Mouse (Mus musculus) midbrain, embryonic 12.5 days (tissue): ENCODE results near the gene Nr4a1. TPM values are rescaled to one million over a fixed set of nuclear protein-coding genes. Genes with fewer than 3 reads are reported as not detected.
A peak's percentile ranks its signal among the peaks of the same experiment; 100 is the strongest.

Source experiments
- ATAC-seq: fragments of 200-750 bp; cut with Nextera tagmentation; 2 replicates; pipeline ENCODE4 v1.8.0; 2017; ENCODE audit warnings: low read depth, moderate TSS enrichment, moderate library complexity; ENCODE audit not compliant: low FRiP score
- H3K27ac ChIP-seq: fragments of 300-500 bp; sonication (generic); replicated peaks from 2 replicates; pipeline ENCODE4 v1.5.1; 2016; ENCODE audit warnings: mild to moderate bottlenecking
- H3K27me3 ChIP-seq: fragments of 300-500 bp; sonication (generic); 2 replicates; pipeline ENCODE4 v1.6.1; 2016; ENCODE audit warnings: mild to moderate bottlenecking
- H3K36me3 ChIP-seq: fragments of 300-500 bp; sonication (generic); 2 replicates; pipeline ENCODE4 v1.6.1; 2016
- H3K4me1 ChIP-seq: fragments of 300-500 bp; sonication (generic); 2 replicates; pipeline ENCODE4 v1.6.1; 2016
- H3K4me2 ChIP-seq: fragments of 300-500 bp; sonication (generic); replicated peaks from 2 replicates; pipeline ENCODE4 v1.6.1; 2016; ENCODE audit warnings: mild to moderate bottlenecking, moderate library complexity
- H3K4me3 ChIP-seq: fragments of 300-500 bp; sonication (generic); 2 replicates; pipeline ENCODE4 v1.5.1; 2016; ENCODE audit warnings: mild to moderate bottlenecking
- H3K9ac ChIP-seq: fragments of 300-500 bp; sonication (generic); replicated peaks from 2 replicates; pipeline ENCODE4 v1.6.1; 2016; ENCODE audit warnings: mild to moderate bottlenecking, moderate library complexity
- H3K9me3 ChIP-seq: fragments of 300-500 bp; sonication (generic); 2 replicates; pipeline ENCODE4 v1.6.1; 2016; ENCODE audit warnings: mild to moderate bottlenecking
- WGBS: fragments of 180-500 bp; shearing (Covaris S2); methylation state at CpG from one replicate; pipeline ENCODE4 v1.1.7; 2016; 5-methylcytosine and 5-hydroxymethylcytosine counted together
- polyA plus RNA-seq: library from polyadenylated mRNA; unstranded; fragments of >200 nt; fragmentation: Nextera tagmentation; extraction: Ambion mirVana; gene quantifications from 2 replicates; pipeline ENCODE4 v1.2.1, GENCODE M21; 2016

The Nr4a1 gene
- polyA plus RNA-seq, 1 experiment from 2014 or later: 3.4 TPM

DNA sequence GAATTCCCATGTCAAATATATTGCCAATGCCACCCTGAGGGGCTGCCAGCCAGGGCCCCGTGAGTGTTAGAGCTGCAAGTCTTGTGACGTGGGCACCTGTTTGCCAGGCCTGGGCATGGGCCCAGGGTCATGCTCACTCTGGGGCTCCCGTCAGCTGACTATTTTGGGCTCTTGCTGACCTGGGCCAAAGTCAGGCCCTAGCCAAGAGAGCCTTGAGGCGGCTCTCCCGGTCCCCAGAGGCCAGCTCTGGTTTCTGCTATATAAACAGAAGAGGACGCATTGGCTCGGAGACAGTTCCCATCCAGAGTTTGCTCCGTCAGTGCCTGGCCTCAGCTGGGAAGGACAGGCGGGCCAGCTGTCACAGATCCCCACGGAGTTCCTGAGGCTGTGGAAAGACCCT lies 6.3 kb downstream of the Nr4a1 start:
- no peak overlapping the region for H3K4me2 ChIP-seq
- H3K9me3 ChIP-seq: no peaks in the 10 kb centered on the region
- no peaks in the 10 kb centered on the region for H3K36me3 ChIP-seq
- no peak for ATAC-seq
- no peak overlapping the region for H3K9ac ChIP-seq
- no peak overlapping the region for H3K27ac ChIP-seq
- no peaks in the 10 kb centered on the region for H3K4me1 ChIP-seq
- H3K4me3 ChIP-seq: no peak overlapping the region
- peaks cover 9% of the 10 kb centered on the region for H3K27me3 ChIP-seq
- WGBS: 64% methylated on average over 10 of the region's 10 CpGs

DNA sequence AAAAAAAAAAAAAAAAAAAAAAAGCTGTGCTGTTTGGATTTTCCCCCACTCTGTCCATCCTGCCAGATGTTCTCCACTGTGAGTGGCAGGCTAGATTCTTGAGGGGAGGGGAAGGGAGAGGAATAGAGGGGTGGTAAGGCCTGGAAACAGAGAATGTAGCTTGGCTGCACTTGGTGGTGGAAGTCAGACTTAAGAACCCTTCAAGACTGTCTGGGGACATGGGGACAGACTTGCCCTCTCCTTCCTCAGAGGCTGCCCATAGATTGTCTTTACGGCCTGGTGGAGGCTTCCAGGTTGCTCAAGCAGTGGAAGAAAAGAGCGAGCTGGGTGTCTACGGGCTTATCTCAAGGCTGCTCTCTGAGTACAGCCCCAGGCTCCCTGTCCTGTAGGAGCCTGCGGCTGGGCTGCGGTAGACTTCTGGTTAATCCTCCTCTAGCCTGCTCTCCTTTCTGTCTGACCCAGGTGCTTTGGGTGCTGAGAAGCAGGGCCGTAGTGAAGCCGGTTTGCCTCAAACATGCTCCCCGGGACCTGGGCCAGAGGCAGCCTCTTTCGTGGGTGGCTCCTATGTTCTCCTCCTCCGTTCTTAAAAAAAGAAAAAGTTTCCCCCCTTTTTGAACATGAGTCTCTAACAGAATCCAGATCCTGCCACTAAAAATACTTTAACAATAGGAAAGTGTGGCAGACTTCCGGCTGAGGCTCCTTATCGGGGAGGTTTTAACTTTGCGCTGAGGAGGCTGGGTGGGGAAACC lies 7.0 kb downstream of the Nr4a1 start:
- Histone ChIP-seq H3K9me3 (no peaks in the 10 kb centered on the region), H3K27me3 (peaks cover 16% of the 10 kb centered on the region), H3K4me3 (no peak overlapping the region), H3K4me1 (peaks cover 3% of the 10 kb centered on the region), H3K27ac (no peak overlapping the region), H3K9ac (no peak overlapping the region), H3K4me2 (no peak overlapping the region), H3K36me3 (no peaks in the 10 kb centered on the region)
- WGBS: 71% methylated on average over 13 of the region's 13 CpGs
- no peak for ATAC-seq

DNA sequence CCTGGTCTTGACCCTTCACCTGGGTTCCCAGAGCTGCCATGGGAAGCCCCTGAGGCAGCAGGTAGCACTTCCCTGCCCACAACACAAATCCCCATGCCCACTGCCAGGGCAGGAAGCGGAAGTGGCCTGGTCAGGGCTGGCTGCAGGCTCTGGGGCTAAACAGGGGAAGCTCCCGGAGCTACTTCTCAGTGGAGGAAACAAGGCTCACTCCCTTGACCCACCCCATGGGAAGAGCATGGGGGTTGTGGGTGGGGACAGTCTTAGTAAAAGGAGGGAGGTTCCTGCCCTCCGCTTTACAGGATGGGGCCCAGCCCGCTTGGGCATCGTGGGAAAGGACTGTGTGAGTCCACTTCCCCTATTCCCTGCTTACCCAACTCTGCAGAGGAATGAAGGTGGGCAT lies 8.4 kb downstream of the Nr4a1 start:
- WGBS: 69% methylated on average over 5 of the region's 5 CpGs
- peaks cover 30% of the 10 kb centered on the region for H3K27me3 ChIP-seq

DNA sequence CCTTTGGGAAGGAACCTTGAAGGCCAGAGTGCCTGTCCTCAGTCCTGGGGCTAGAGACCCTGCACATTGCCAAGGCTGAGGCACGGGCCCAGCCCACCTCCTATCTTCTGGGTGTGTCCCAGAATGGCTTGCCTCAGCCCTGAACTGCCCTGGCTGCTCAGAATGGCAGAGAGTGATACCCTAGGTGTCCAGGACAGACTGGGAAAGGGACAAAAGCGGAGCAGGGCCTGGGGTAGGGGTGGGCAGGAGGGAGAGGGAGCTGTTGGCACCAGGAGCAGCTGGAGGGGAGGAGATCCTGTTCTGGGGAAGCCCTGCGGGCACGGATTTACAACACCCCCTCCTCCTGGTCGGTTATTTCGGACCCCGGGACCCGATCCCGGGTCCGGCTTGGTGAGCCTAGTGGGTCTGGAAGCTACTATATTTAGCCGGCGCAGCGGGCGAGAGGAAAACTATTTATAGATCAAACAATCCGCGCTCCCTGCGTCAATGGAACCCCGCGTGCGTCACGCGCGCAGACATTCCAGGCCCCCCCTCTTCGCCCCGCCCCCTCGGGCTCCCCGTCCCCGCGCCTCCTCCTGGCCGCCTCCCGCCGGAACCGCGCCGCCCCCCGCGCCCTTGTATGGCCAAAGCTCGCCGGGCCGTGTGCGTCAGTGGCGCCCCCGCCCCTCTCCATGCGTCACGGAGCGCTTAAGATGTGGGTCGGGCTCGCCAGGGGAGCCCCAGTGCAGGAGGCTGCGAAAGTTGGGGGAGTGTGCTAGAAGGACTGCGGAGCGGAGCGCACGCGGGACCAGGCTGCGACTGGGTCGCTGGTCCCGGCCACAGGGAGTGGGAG lies 12.3 kb downstream of the Nr4a1 start:
- Histone ChIP-seq H3K4me1 (peaks cover 13% of the 10 kb centered on the region), H3K9me3 (no peaks in the 10 kb centered on the region), H3K9ac (peak overlapping the region; percentile 37), H3K36me3 (no peaks in the 10 kb centered on the region), H3K4me3 (peak overlapping the region; percentile 48), H3K27ac (no peak overlapping the region), H3K27me3 (peaks cover 44% of the 10 kb centered on the region), H3K4me2 (peak overlapping the region; percentile 74)
- peak; percentile 34 for ATAC-seq
- WGBS: 2% methylated on average over 46 of the region's 57 CpGs

More for the DNA sequence above, 8.4 kb downstream of the Nr4a1 start:
- no peak overlapping the region for H3K27ac ChIP-seq
- H3K36me3 ChIP-seq: no peaks in the 10 kb centered on the region
- no peak overlapping the region for H3K9ac ChIP-seq
- no peak for ATAC-seq
- H3K4me2 ChIP-seq: no peak overlapping the region
- peaks cover 13% of the 10 kb centered on the region for H3K4me1 ChIP-seq
- no peak overlapping the region for H3K4me3 ChIP-seq
- H3K9me3 ChIP-seq: no peaks in the 10 kb centered on the region

DNA sequence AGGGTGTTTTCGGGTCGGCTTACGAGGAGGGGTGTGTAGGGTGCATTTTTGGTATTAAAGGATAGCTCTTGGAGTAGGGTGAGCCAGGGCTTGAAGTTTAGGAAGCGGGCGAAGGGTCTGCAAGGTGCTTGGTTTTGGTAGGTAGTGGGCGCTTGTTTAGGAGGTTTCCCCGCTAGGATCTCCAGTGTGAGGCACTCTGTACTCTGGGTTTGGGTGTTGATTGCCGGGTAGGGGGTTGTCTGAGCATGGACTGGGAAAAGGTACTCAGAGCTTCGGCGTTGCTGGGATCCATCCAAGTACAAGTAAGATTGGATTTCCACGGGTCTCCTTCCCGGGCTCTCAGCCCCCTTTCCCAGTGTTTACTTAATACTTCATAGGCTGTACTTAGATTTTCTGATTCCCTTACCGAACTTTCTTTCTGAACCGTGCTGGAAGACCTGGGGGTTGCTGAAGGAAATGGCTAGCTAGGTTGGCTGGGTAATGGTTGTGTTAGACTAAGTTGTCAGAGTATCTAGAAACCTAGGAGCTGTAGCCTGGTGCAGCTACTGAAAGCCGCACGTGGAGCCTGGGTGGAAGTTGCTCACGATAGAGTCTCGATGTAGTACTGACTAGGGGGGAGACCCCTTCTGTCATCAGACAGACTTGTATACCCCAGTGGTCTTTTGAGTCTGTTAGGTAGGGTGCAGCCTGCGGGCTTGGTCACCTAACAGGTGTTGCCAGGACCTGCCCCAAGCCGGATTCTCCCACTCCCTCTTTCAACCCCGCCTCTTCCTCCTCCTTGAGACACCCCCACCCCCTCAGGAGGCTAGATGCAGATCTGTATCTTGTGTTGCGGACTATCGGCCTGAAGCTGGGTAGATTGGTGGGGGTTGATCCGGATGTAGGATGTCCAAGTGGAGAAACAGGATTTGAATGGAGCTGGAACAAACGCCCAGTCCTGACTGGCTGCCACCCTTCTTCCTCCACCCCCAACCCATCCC lies 13.3 kb downstream of the Nr4a1 start:
- Histone ChIP-seq H3K36me3 (peaks cover 5% of the 10 kb centered on the region; the same call in 1 of the 2 replicates), H3K27ac (no peak overlapping the region), H3K4me1 (peaks cover 13% of the 10 kb centered on the region), H3K9me3 (no peaks in the 10 kb centered on the region), H3K9ac (peak overlapping the region; percentile 37), H3K27me3 (peaks cover 44% of the 10 kb centered on the region), H3K4me2 (peak overlapping the region; percentile 74), H3K4me3 (peak overlapping the region; percentile 48)
- no peak; the same call in 1 of the 2 replicates for ATAC-seq
- WGBS: 6% methylated on average over 25 of the region's 25 CpGs

DNA sequence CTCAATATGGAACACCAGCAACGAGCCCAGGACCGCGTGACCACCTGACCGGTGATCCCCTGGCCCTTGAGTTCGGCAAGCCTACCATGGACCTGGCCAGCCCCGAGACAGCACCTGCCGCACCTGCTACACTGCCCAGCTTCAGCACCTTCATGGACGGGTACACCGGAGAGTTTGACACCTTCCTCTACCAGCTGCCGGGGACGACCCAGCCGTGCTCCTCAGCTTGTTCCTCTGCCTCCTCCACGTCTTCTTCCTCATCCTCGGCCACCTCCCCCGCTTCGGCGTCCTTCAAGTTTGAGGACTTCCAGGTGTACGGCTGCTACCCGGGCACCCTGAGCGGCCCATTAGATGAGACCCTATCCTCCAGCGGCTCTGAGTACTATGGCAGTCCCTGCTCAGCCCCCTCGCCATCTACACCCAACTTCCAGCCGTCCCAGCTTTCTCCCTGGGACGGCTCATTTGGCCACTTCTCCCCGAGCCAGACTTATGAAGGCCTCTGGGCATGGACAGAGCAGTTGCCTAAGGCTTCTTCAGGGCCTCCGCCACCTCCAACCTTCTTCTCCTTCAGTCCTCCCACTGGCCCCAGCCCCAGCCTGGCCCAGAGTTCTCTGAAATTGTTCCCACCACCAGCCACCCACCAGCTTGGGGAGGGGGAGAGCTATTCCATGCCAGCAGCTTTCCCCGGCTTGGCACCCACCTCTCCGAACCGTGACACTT lies 16.2 kb downstream of the Nr4a1 start:
- Histone ChIP-seq H3K4me1 (peaks cover 13% of the 10 kb centered on the region), H3K4me2 (no peak overlapping the region), H3K27me3 (peaks cover 36% of the 10 kb centered on the region), H3K27ac (no peak overlapping the region), H3K36me3 (peaks cover 22% of the 10 kb centered on the region), H3K9ac (no peak overlapping the region), H3K4me3 (no peak overlapping the region), H3K9me3 (no peaks in the 10 kb centered on the region)
- 91% methylated on average over 29 of the region's 29 CpGs for whole genome bisulfite sequencing
- no peak for ATAC-seq

DNA sequence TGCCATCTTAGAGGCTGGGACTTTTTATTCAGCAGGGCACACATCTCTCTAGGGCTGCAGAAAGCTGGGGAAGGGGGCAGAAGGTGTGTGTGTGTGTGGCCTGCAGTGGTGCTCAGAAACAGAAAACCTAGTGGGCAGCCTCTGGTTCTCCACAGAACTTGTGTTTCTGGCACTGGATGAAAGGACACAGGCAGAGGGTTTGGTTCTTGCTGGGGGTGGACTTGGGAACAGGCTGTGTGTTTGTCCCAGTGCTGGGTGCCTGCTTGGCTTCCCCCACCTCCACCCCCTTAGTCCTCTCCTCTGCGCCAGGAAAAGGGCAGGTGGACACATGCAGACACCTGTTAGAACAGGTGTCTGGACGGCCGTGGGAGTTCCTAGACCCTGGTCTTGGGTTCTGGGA lies 17.0 kb downstream of the Nr4a1 start:
- Histone ChIP-seq H3K4me2 (no peak overlapping the region), H3K4me3 (no peak overlapping the region), H3K9ac (no peak overlapping the region), H3K27ac (no peak overlapping the region), H3K9me3 (no peaks in the 10 kb centered on the region), H3K36me3 (peaks cover 22% of the 10 kb centered on the region), H3K27me3 (peaks cover 27% of the 10 kb centered on the region), H3K4me1 (peaks cover 10% of the 10 kb centered on the region)
- no peak for ATAC-seq
- 86% methylated on average over 3 of the region's 3 CpGs for WGBS

DNA sequence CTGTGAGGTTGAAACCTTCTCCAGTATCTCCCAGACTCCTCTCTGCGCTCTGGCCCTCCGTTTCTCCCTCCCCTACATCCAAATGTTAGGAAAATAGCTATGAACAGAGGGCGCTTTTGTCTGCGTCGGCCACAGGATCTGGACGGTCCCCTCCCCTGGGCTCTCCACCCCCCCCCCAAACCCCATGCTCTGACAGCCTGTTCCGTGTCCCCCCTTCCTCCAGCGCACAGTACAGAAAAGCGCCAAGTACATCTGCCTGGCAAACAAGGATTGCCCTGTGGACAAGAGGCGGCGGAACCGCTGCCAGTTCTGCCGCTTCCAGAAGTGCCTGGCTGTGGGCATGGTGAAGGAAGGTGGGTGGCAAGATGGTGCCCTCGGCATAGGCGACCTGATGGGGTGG lies 17.4 kb downstream of the Nr4a1 start:
- WGBS: 90% methylated on average over 15 of the region's 15 CpGs
- Histone ChIP-seq H3K27ac (no peak overlapping the region), H3K27me3 (peaks cover 23% of the 10 kb centered on the region), H3K9ac (no peak overlapping the region), H3K4me3 (no peak overlapping the region), H3K4me1 (peaks cover 6% of the 10 kb centered on the region), H3K4me2 (no peak overlapping the region), H3K9me3 (no peaks in the 10 kb centered on the region), H3K36me3 (peaks cover 22% of the 10 kb centered on the region)
- ATAC-seq: no peak

DNA sequence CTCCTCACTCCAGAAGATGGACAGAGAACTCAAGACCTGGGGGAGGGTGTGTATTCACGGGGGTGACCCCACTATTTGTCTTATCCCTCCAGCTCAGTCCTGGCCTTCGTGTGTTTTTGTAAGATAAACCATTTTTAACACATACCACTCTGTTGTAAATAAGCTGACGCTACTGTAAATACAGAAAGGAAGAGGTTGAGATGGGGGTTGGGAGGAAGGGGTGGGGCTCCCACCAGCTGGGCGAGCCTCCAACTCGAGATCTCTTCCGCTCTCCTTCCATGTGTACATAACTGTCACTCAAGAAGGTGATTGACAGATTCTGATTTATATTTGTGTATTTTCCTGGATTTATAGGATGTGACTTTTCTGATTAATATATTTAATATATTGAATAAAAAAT lies 20.3 kb downstream of the Nr4a1 start:
- Histone ChIP-seq H3K4me1 (peaks cover 9% of the 10 kb centered on the region), H3K9me3 (no peaks in the 10 kb centered on the region), H3K36me3 (peaks cover 22% of the 10 kb centered on the region), H3K27me3 (peaks cover 6% of the 10 kb centered on the region), H3K9ac (no peak overlapping the region), H3K4me3 (no peak overlapping the region), H3K4me2 (no peak overlapping the region), H3K27ac (no peak overlapping the region)
- ATAC-seq: no peak
- 79% methylated on average over 6 of the region's 6 CpGs for WGBS

DNA sequence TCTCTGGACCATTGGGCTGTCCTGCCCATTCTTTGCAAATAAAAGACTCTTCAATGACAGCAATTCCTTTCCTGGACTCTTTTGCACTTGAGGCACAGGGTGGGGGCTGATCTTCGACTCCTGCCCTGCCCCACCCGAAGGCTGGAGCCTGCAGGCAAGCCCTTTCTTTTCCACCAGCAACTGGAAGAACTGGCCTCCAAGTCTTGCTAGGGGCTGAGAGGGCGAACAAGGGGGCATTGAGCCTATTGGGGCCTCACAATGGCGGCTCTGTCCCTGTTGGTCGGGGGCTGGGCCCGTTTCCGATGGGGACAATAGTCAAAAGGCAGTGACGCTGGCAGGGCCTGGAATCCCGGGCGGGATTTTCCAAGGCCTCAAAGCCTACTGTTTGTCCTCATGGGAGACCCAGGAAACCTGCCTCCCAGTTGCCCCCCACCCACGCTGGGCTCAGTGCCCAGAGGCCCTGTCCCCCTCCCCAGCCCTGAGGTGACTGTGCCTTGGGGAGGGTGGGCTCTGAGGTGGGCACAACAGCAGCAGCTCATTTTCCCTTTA lies 23.4 kb downstream of the Nr4a1 start:
- H3K27me3 ChIP-seq: peaks cover 7% of the 10 kb centered on the region
- H3K9me3 ChIP-seq: no peaks in the 10 kb centered on the region
- peak overlapping the region; percentile 31 for H3K27ac ChIP-seq
- peaks cover 16% of the 10 kb centered on the region for H3K36me3 ChIP-seq
- H3K4me3 ChIP-seq: no peak overlapping the region
- WGBS: 16% methylated on average over 11 of the region's 11 CpGs
- H3K4me2 ChIP-seq: no peak overlapping the region
- H3K9ac ChIP-seq: no peak overlapping the region; the same call in 1 of the 2 replicates
- peaks cover 9% of the 10 kb centered on the region for H3K4me1 ChIP-seq
- peak; percentile 66 for ATAC-seq

DNA sequence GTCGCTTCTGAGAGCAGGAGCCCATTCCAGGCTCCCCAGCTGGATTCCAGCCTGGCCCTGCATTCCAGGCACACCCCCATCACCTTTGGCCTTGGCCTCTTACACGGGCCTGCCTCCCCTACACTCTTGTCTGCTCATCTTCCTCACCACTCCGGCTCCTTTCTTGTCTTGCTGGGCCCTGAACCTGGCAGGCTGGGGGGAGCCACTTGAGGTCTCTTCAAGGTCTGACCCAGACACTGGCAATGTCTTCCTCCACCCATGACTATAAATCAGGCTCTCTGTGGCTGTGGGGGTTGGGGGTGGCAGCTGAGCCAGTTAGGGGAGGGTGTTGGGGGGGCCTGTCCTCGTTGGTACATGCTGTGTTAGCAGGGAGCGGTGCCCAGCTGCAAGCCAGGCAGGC lies 24.5 kb downstream of the Nr4a1 start:
- Histone ChIP-seq H3K36me3 (peaks cover 7% of the 10 kb centered on the region; the same call in 1 of the 2 replicates), H3K4me2 (no peak overlapping the region), H3K27me3 (peaks cover 7% of the 10 kb centered on the region), H3K4me1 (peaks cover 9% of the 10 kb centered on the region), H3K9me3 (no peaks in the 10 kb centered on the region), H3K27ac (peak overlapping the region; percentile 25; the same call in 1 of the 2 replicates), H3K4me3 (no peak overlapping the region), H3K9ac (no peak overlapping the region)
- ATAC-seq: no peak
- 75% methylated on average over 5 of the region's 5 CpGs for WGBS
